Comparison of ENCODE assay signal across 19 mouse cellular contexts in genomic region chr17:25252643-25253042, GRCm38 (mm10). TPM values are rescaled to one million over a fixed set of nuclear protein-coding genes. Genes with fewer than 3 reads are reported as not detected.
DNase-seq lines count a peak whose midpoint lies in the region; ATAC-seq lines count a peak whose summit lies in the region.
"Had no signal": no experiment of that assay in that cellular context is flagged by ENCODE, and none has a peak within 500 bp of the region (broad histone marks: within the 10 kb centered on the region; RNA-seq: fewer than 3 reads in every experiment).

No protein-coding gene starts in this region.

- H3K9me3 ChIP-seq in neural tube, embryonic 11.5 days (ENCODE audit: control insufficient read depth, low read length) = no peaks in the 10 kb centered on the region
- no peaks in the 10 kb centered on the region for H3K9me3 ChIP-seq in hindbrain, embryonic 13.5 days
- H3K9me3 ChIP-seq in midbrain, embryonic 15.5 days = no peaks in the 10 kb centered on the region
- H3K9me3 ChIP-seq: liver, embryonic 15.5 days had no signal

- peaks cover 17% of the 10 kb centered on the region for H3K27me3 ChIP-seq in neural tube, embryonic 11.5 days (ENCODE audit: control insufficient read depth, insufficient read depth, low read length)
- peaks cover 33% of the 10 kb centered on the region for H3K27me3 ChIP-seq in hindbrain, embryonic 13.5 days
- H3K27me3 ChIP-seq in midbrain, embryonic 15.5 days (replicated peaks) = peaks cover 11% of the 10 kb centered on the region; the same call in 1 of the 2 replicates

- H3K4me3 ChIP-seq in neural tube, embryonic 11.5 days (ENCODE audit: low read depth, low read length) = no peak overlapping the region
- no peak overlapping the region for H3K4me3 ChIP-seq in hindbrain, embryonic 13.5 days
- no peak overlapping the region for H3K4me3 ChIP-seq in midbrain, embryonic 15.5 days
- H3K4me3 ChIP-seq: liver, embryonic 15.5 days had no signal

- H3K4me1 ChIP-seq in neural tube, embryonic 11.5 days (ENCODE audit: control insufficient read depth, insufficient read depth, low read length) = peaks cover 18% of the 10 kb centered on the region
- H3K4me1 ChIP-seq in hindbrain, embryonic 13.5 days (replicated peaks) = peaks cover 52% of the 10 kb centered on the region
- peaks cover 51% of the 10 kb centered on the region for H3K4me1 ChIP-seq in midbrain, embryonic 15.5 days

- H3K36me3 ChIP-seq in neural tube, embryonic 11.5 days (ENCODE audit: control insufficient read depth, insufficient read depth, low read length) = no peaks in the 10 kb centered on the region
- no peaks in the 10 kb centered on the region for H3K36me3 ChIP-seq in hindbrain, embryonic 13.5 days
- H3K36me3 ChIP-seq in midbrain, embryonic 15.5 days (replicated peaks) = no peaks in the 10 kb centered on the region
- H3K36me3 ChIP-seq: liver, embryonic 15.5 days had no signal

- H3K27ac ChIP-seq in neural tube, embryonic 11.5 days (ENCODE audit: low read depth, low read length) = no peak overlapping the region
- H3K27ac ChIP-seq in hindbrain, embryonic 13.5 days = peak overlapping the region; percentile 83
- H3K27ac ChIP-seq in midbrain, embryonic 15.5 days = peak overlapping the region; percentile 90
- H3K27ac ChIP-seq: kidney, postnatal 0 days; liver, embryonic 15.5 days had no signal

- DNase-seq in neural tube, embryonic 11.5 days (ENCODE audit: low spot score) = peak; percentile 24
- DNase-seq in neural tube, embryonic 10.5 days (ENCODE audit: extremely low spot score, low spot score) = no peak
- no peak for DNase-seq in layer of hippocampus, postnatal 36 days
- no peak for DNase-seq in layer of hippocampus, postnatal 10 days (ENCODE audit: low spot score in 2 of 2)
- no peak for DNase-seq in kidney, adult 18-20 months
- DNase-seq: adrenal gland, postnatal 10 days; B cell, adult 2 months; gastrocnemius, postnatal 36 days; lung, postnatal 14 days; thymus, postnatal 36 days had no signal

- WGBS in neural tube, embryonic 11.5 days = 38% methylated on average over 3 of the region's 3 CpGs
- 8% methylated on average over 3 of the region's 3 CpGs for WGBS in hindbrain, embryonic 13.5 days
- WGBS in midbrain, embryonic 15.5 days = 16% methylated on average over 3 of the region's 3 CpGs

- no peak overlapping the region for H3K9ac ChIP-seq in neural tube, embryonic 11.5 days (ENCODE audit: low read length)
- H3K9ac ChIP-seq in hindbrain, embryonic 13.5 days = 0 out of 2 replicates have a peak overlapping the region, but pooled peaks have one; percentile 58
- no peak overlapping the region; the same call in 1 of the 2 replicates for H3K9ac ChIP-seq in midbrain, embryonic 15.5 days
- H3K9ac ChIP-seq: liver, embryonic 15.5 days had no signal

- no peak overlapping the region for H3K4me2 ChIP-seq in neural tube, embryonic 11.5 days (ENCODE audit: low read depth)
- peak overlapping the region; percentile 20 for H3K4me2 ChIP-seq in hindbrain, embryonic 13.5 days
- peak overlapping the region; percentile 41 for H3K4me2 ChIP-seq in midbrain, embryonic 15.5 days
- H3K4me2 ChIP-seq: liver, embryonic 15.5 days had no signal

- ATAC-seq in neural tube, embryonic 11.5 days (ENCODE audit: insufficient read depth, low FRiP score, low TSS enrichment) = no peak
- peak; percentile 47; the same call in 1 of the 2 replicates for ATAC-seq in hindbrain, embryonic 13.5 days (ENCODE audit: low FRiP score)
- peak; percentile 75 for ATAC-seq in midbrain, embryonic 15.5 days (replicated peaks)

RNA-seq across cellular contexts. Expression of gene Baiap3, which starts 3.5 kb away (rescaled TPM):
- 1.4 and 1.8 TPM in 2 replicates for polyA plus RNA-seq in neural tube, embryonic 11.5 days (2014; fragmentation: Nextera tagmentation; extraction: Ambion mirVana)
- 6.4 and 6.5 TPM in 2 replicates for polyA plus RNA-seq in hindbrain, embryonic 13.5 days (2015; fragmentation: Nextera tagmentation; extraction: Ambion mirVana)
- 26.8 and 30.3 TPM in 2 replicates for polyA plus RNA-seq in midbrain, embryonic 15.5 days (2015; fragmentation: Nextera tagmentation; extraction: Ambion mirVana)
- total RNA-seq in layer of hippocampus, postnatal 36 days (2021) = 1 to 10 TPM; 6.2 to 7.7 TPM
- total RNA-seq in layer of hippocampus, postnatal 10 days (2021) = 10 to 100 TPM; 13.7 to 14.6 TPM
- total RNA-seq: gastrocnemius, postnatal 36 days had no signal

RNA-seq across cellular contexts. Expression of gene Tsr3, which starts 12.7 kb away (rescaled TPM):
- 59.8 and 63.6 TPM in 2 replicates for polyA plus RNA-seq in neural tube, embryonic 11.5 days (2014; fragmentation: Nextera tagmentation; extraction: Ambion mirVana)
- polyA plus RNA-seq in hindbrain, embryonic 13.5 days (2015; fragmentation: Nextera tagmentation; extraction: Ambion mirVana) = 59.6 and 62.9 TPM in 2 replicates
- 62.7 and 62.9 TPM in 2 replicates for polyA plus RNA-seq in midbrain, embryonic 15.5 days (2015; fragmentation: Nextera tagmentation; extraction: Ambion mirVana)
- 10 to 100 TPM; 23.5 to 25.5 TPM for total RNA-seq in layer of hippocampus, postnatal 36 days (2021)
- 10 to 100 TPM; 31.0 to 35.6 TPM for total RNA-seq in layer of hippocampus, postnatal 10 days (2021)

RNA-seq across cellular contexts. Expression of gene Gnptg, which starts 12.7 kb away (rescaled TPM):
- 51.9 and 58.7 TPM in 2 replicates for polyA plus RNA-seq in neural tube, embryonic 11.5 days (2014; fragmentation: Nextera tagmentation; extraction: Ambion mirVana)
- 91.6 and 94.0 TPM in 2 replicates for polyA plus RNA-seq in hindbrain, embryonic 13.5 days (2015; fragmentation: Nextera tagmentation; extraction: Ambion mirVana)
- 96.0 and 108 TPM in 2 replicates for polyA plus RNA-seq in midbrain, embryonic 15.5 days (2015; fragmentation: Nextera tagmentation; extraction: Ambion mirVana)
- 10 to 100 TPM; 67.3 to 72.2 TPM for total RNA-seq in layer of hippocampus, postnatal 36 days (2021)
- 10 to 100 TPM; 59.1 to 62.9 TPM for total RNA-seq in layer of hippocampus, postnatal 10 days (2021)

RNA-seq across cellular contexts. Expression of gene Ube2i, which starts 21.8 kb away (rescaled TPM):
- 774 and 803 TPM in 2 replicates for polyA plus RNA-seq in neural tube, embryonic 11.5 days (2014; fragmentation: Nextera tagmentation; extraction: Ambion mirVana)
- polyA plus RNA-seq in hindbrain, embryonic 13.5 days (2015; fragmentation: Nextera tagmentation; extraction: Ambion mirVana) = 566 and 573 TPM in 2 replicates
- 503 and 512 TPM in 2 replicates for polyA plus RNA-seq in midbrain, embryonic 15.5 days (2015; fragmentation: Nextera tagmentation; extraction: Ambion mirVana)
- total RNA-seq in layer of hippocampus, postnatal 36 days (2021) = 100 to 1,000 TPM; 234 to 241 TPM
- total RNA-seq in layer of hippocampus, postnatal 10 days (2021) = 100 to 1,000 TPM; 238 to 255 TPM

RNA-seq across cellular contexts. Expression of gene Prss34, which starts 45.6 kb away (rescaled TPM):
- polyA plus RNA-seq in neural tube, embryonic 11.5 days (2014; fragmentation: Nextera tagmentation; extraction: Ambion mirVana) = 0.25 TPM in 1 of 2 replicates, not detected in the other
- not detected in 2 replicates for polyA plus RNA-seq in hindbrain, embryonic 13.5 days (2015; fragmentation: Nextera tagmentation; extraction: Ambion mirVana)
- 0.23 TPM in 1 of 2 replicates, not detected in the other for polyA plus RNA-seq in midbrain, embryonic 15.5 days (2015; fragmentation: Nextera tagmentation; extraction: Ambion mirVana)
- not detected for total RNA-seq in layer of hippocampus, postnatal 36 days (2021)
- total RNA-seq in layer of hippocampus, postnatal 10 days (2021) = not detected
- total RNA-seq: ES-E14; layer of hippocampus, postnatal 25 days; monocyte, adult 5-6 weeks had no signal
- polyA plus RNA-seq: limb, embryonic 11.5 days; small intestine, adult 2 months had no signal
